Mouse (Mus musculus) CD4-positive, CD25-positive, alpha-beta regulatory T cell, adult 2 months (primary cell): ENCODE data around the gene Nsd1.

Experiments used
- DNase-seq: peaks from one replicate; pipeline ENCODE4 v3.0.0-alpha.2; 2012; ENCODE audit warnings: low read depth, low spot score

The Nsd1 gene

GRCm38 (mm10) chr13:55329109-55329682, 119.6 kb downstream of the Nsd1 start:
- no peak for DNase-seq

GRCm38 (mm10) chr13:55329683-55330566, 120.3 kb downstream of the Nsd1 start, which contains the start of gene Mxd3:
Gene Mxd3 (minus strand): TSS chr13:55329823.
- DNase-seq = peak; percentile 89

GRCm38 (mm10) chr13:55330567-55331400, 121.2 kb downstream of the Nsd1 start:
- no peak for DNase-seq

GRCm38 (mm10) chr13:55332331-55332730, 122.7 kb downstream of the Nsd1 start:
- no peak for DNase-seq

GRCm38 (mm10) chr13:55335701-55336100, 126.1 kb downstream of the Nsd1 start:
- DNase-seq = no peak

GRCm38 (mm10) chr13:55337341-55337975, 127.9 kb downstream of the Nsd1 start:
- no peak for DNase-seq

- DNase-seq = no peak
Observed at GRCm38 (mm10) chr13:55338131-55339054, 128.8 kb downstream of the Nsd1 start.

GRCm38 (mm10) chr13:55339259-55339658, 129.7 kb downstream of the Nsd1 start:
- DNase-seq = peak; percentile 38

GRCm38 (mm10) chr13:55342469-55342868, 132.9 kb downstream of the Nsd1 start:
- DNase-seq = no peak

- DNase-seq = no peak
Observed at GRCm38 (mm10) chr13:55344286-55344685, 134.7 kb downstream of the Nsd1 start.

GRCm38 (mm10) chr13:55346745-55347144, 137.2 kb downstream of the Nsd1 start:
- no peak for DNase-seq

GRCm38 (mm10) chr13:55361145-55361544, 151.6 kb downstream of the Nsd1 start:
- no peak for DNase-seq

GRCm38 (mm10) chr13:55361974-55362452, 152.4 kb downstream of the Nsd1 start:
- DNase-seq = no peak

- DNase-seq = peak; percentile 96
Observed at GRCm38 (mm10) chr13:55362453-55363060, 153.0 kb downstream of the Nsd1 start, which contains the start of gene Lman2. Gene Lman2 (minus strand): TSS chr13:55362783.
